Mouse (Mus musculus) hindbrain, embryonic 10.5 days (tissue): Measurements from ENCODE around the gene Spata17. TPM values are rescaled to one million over a fixed set of nuclear protein-coding genes. Genes with fewer than 3 reads are reported as not detected.

Experiments
- DNase-seq: peaks from one replicate; pipeline ENCODE4 v3.0.0-alpha.2; 2017; ENCODE audit warnings: low spot score
- H3K27ac ChIP-seq: fragments of 300-500 bp; sonication (generic); 2 replicates; pipeline ENCODE4 v1.5.1; 2016; ENCODE audit warnings: mild to moderate bottlenecking, moderate library complexity
- H3K27me3 ChIP-seq: fragments of 300-500 bp; sonication (generic); 2 replicates; pipeline ENCODE4 v1.6.1; 2016; ENCODE audit warnings: mild to moderate bottlenecking; ENCODE audit not compliant: poor library complexity, insufficient read depth, severe bottlenecking
- H3K36me3 ChIP-seq: fragments of 300-500 bp; sonication (generic); 2 replicates; pipeline ENCODE4 v1.6.1; 2016; ENCODE audit warnings: mild to moderate bottlenecking, moderate library complexity
- H3K4me1 ChIP-seq: fragments of 300-500 bp; sonication (generic); replicated peaks from 2 replicates; pipeline ENCODE4 v1.6.1; 2016; ENCODE audit warnings: mild to moderate bottlenecking
- H3K4me3 ChIP-seq: fragments of 300-500 bp; sonication (generic); 2 replicates; pipeline ENCODE4 v1.5.1; 2016; ENCODE audit warnings: mild to moderate bottlenecking, moderate library complexity
- H3K9me3 ChIP-seq: fragments of 300-500 bp; sonication (generic); 2 replicates; pipeline ENCODE4 v1.6.1; 2016; ENCODE audit warnings: mild to moderate bottlenecking, moderate library complexity
- WGBS: fragments of 180-500 bp; shearing (Covaris S2); methylation state at CpG from one replicate; pipeline ENCODE4 v1.1.7; 2016; 5-methylcytosine and 5-hydroxymethylcytosine counted together
- polyA plus RNA-seq: library from polyadenylated mRNA; unstranded; fragments of >200 nt; fragmentation: Nextera tagmentation; extraction: Ambion mirVana; gene quantifications from 2 replicates; pipeline ENCODE4 v1.2.1, GENCODE M21; 2016

Spata17 gene
- polyA plus RNA-seq, 1 experiment from 2014 or later, result 1.8 TPM

GRCm38 (mm10) chr1:187051296-187051695, 164.0 kb downstream of the Spata17 start:
- Histone ChIP-seq H3K27me3 (no peaks in the 10 kb centered on the region), H3K9me3 (no peaks in the 10 kb centered on the region), H3K4me3 (no peak overlapping the region), H3K27ac (no peak overlapping the region), H3K36me3 (no peaks in the 10 kb centered on the region), H3K4me1 (0 out of 2 replicates have a peak, but pooled peaks cover 2% of the 10 kb centered on the region)
- 93% methylated on average over 8 of the region's 8 CpGs for WGBS
- DNase-seq, result no peak

GRCm38 (mm10) chr1:187048681-187049288, 166.5 kb downstream of the Spata17 start:
- Histone ChIP-seq H3K36me3 (no peaks in the 10 kb centered on the region), H3K4me3 (no peak overlapping the region), H3K4me1 (0 out of 2 replicates have a peak, but pooled peaks cover 2% of the 10 kb centered on the region), H3K9me3 (no peaks in the 10 kb centered on the region), H3K27me3 (no peaks in the 10 kb centered on the region), H3K27ac (no peak overlapping the region)
- 95% methylated on average over 9 of the region's 9 CpGs for WGBS
- DNase-seq, result no peak

- Histone ChIP-seq H3K27ac (no peak overlapping the region), H3K4me1 (no peaks in the 10 kb centered on the region), H3K27me3 (no peaks in the 10 kb centered on the region), H3K36me3 (no peaks in the 10 kb centered on the region), H3K9me3 (no peaks in the 10 kb centered on the region), H3K4me3 (no peak overlapping the region)
- no peak for DNase-seq
- 59% methylated on average over 6 of the region's 6 CpGs for WGBS
These were observed 170.5 kb downstream of the Spata17 start for GRCm38 (mm10) chr1:187044726-187045125.

GRCm38 (mm10) chr1:187039801-187040200, 175.5 kb downstream of the Spata17 start:
- Histone ChIP-seq H3K27me3 (no peaks in the 10 kb centered on the region), H3K4me1 (no peaks in the 10 kb centered on the region), H3K9me3 (no peaks in the 10 kb centered on the region), H3K27ac (no peak overlapping the region), H3K4me3 (no peak overlapping the region), H3K36me3 (no peaks in the 10 kb centered on the region)
- 87% methylated on average over 4 of the region's 4 CpGs for WGBS
- DNase-seq, result no peak

- Histone ChIP-seq H3K27me3 (no peaks in the 10 kb centered on the region), H3K27ac (no peak overlapping the region), H3K4me1 (no peaks in the 10 kb centered on the region), H3K9me3 (no peaks in the 10 kb centered on the region), H3K4me3 (no peak overlapping the region), H3K36me3 (no peaks in the 10 kb centered on the region)
- no peak for DNase-seq
- WGBS, result 93% methylated on average over 4 of the region's 4 CpGs
These were observed 179.5 kb downstream of the Spata17 start for GRCm38 (mm10) chr1:187035785-187036184.

GRCm38 (mm10) chr1:187031796-187032195, 183.5 kb downstream of the Spata17 start:
- Histone ChIP-seq H3K27me3 (no peaks in the 10 kb centered on the region), H3K27ac (no peak overlapping the region), H3K4me1 (no peaks in the 10 kb centered on the region), H3K9me3 (no peaks in the 10 kb centered on the region), H3K36me3 (no peaks in the 10 kb centered on the region), H3K4me3 (no peak overlapping the region)
- WGBS, result 60% methylated on average over 6 of the region's 6 CpGs
- peak; percentile 16 for DNase-seq

GRCm38 (mm10) chr1:187028841-187029240, 186.4 kb downstream of the Spata17 start:
- H3K4me1 ChIP-seq, result no peaks in the 10 kb centered on the region
- H3K4me3 ChIP-seq, result no peak overlapping the region
- H3K27me3 ChIP-seq, result no peaks in the 10 kb centered on the region
- 92% methylated on average over 6 of the region's 6 CpGs for WGBS
- no peak overlapping the region for H3K27ac ChIP-seq
- H3K9me3 ChIP-seq, result no peaks in the 10 kb centered on the region
- no peaks in the 10 kb centered on the region for H3K36me3 ChIP-seq
- DNase-seq, result no peak

- WGBS, result 92% methylated on average over 7 of the region's 7 CpGs
These were observed 195.3 kb downstream of the Spata17 start for GRCm38 (mm10) chr1:187020011-187020410.

GRCm38 (mm10) chr1:187016116-187016515, 199.1 kb downstream of the Spata17 start:
- Histone ChIP-seq H3K27me3 (no peaks in the 10 kb centered on the region), H3K36me3 (no peaks in the 10 kb centered on the region), H3K4me3 (no peak overlapping the region), H3K4me1 (peaks cover 10% of the 10 kb centered on the region; the same call in 1 of the 2 replicates), H3K9me3 (no peaks in the 10 kb centered on the region), H3K27ac (no peak overlapping the region)
- 55% methylated on average over 4 of the region's 4 CpGs for WGBS
- no peak for DNase-seq

More at GRCm38 (mm10) chr1:187020011-187020410, 195.3 kb downstream of the Spata17 start:
- Histone ChIP-seq H3K27ac (no peak overlapping the region), H3K36me3 (no peaks in the 10 kb centered on the region), H3K27me3 (no peaks in the 10 kb centered on the region), H3K4me3 (no peak overlapping the region), H3K4me1 (peaks cover 10% of the 10 kb centered on the region; the same call in 1 of the 2 replicates), H3K9me3 (no peaks in the 10 kb centered on the region)
- DNase-seq, result no peak

GRCm38 (mm10) chr1:187015673-187016072, 199.6 kb downstream of the Spata17 start:
- 83% methylated on average over 1 of the region's 1 CpGs for WGBS
- no peaks in the 10 kb centered on the region for H3K36me3 ChIP-seq
- no peak for DNase-seq

GRCm38 (mm10) chr1:187014141-187014540, 201.1 kb downstream of the Spata17 start:
- Histone ChIP-seq H3K27me3 (no peaks in the 10 kb centered on the region), H3K9me3 (no peaks in the 10 kb centered on the region), H3K36me3 (no peaks in the 10 kb centered on the region), H3K27ac (no peak overlapping the region), H3K4me1 (peaks cover 21% of the 10 kb centered on the region; the same call in 1 of the 2 replicates), H3K4me3 (no peak overlapping the region)
- no peak for DNase-seq
- WGBS, result 88% methylated on average over 2 of the region's 2 CpGs

More at GRCm38 (mm10) chr1:187015673-187016072, 199.6 kb downstream of the Spata17 start:
- Histone ChIP-seq H3K27ac (no peak overlapping the region), H3K4me3 (no peak overlapping the region), H3K9me3 (no peaks in the 10 kb centered on the region), H3K27me3 (no peaks in the 10 kb centered on the region), H3K4me1 (peaks cover 10% of the 10 kb centered on the region; the same call in 1 of the 2 replicates)

- H3K9me3 ChIP-seq, result no peaks in the 10 kb centered on the region
- no peaks in the 10 kb centered on the region for H3K36me3 ChIP-seq
- H3K27ac ChIP-seq, result no peak overlapping the region
- H3K4me1 ChIP-seq, result peaks cover 16% of the 10 kb centered on the region; the same call in 1 of the 2 replicates
- WGBS, result 81% methylated on average over 4 of the region's 4 CpGs
- H3K4me3 ChIP-seq, result no peak overlapping the region
- H3K27me3 ChIP-seq, result no peaks in the 10 kb centered on the region
- no peak for DNase-seq
These were observed 203.7 kb downstream of the Spata17 start for GRCm38 (mm10) chr1:187011601-187012000.

GRCm38 (mm10) chr1:187010071-187010470, 205.2 kb downstream of the Spata17 start:
- no peak for DNase-seq
- no peaks in the 10 kb centered on the region for H3K9me3 ChIP-seq

More at GRCm38 (mm10) chr1:187010071-187010470, 205.2 kb downstream of the Spata17 start:
- WGBS, result 67% methylated on average over 11 of the region's 11 CpGs
- Histone ChIP-seq H3K4me3 (no peak overlapping the region), H3K27ac (no peak overlapping the region), H3K4me1 (peaks cover 11% of the 10 kb centered on the region; the same call in 1 of the 2 replicates), H3K36me3 (no peaks in the 10 kb centered on the region), H3K27me3 (no peaks in the 10 kb centered on the region)
